Mouse (Mus musculus): Measurements from ENCODE around the gene Sumo2. TPM values are rescaled to one million over a fixed set of nuclear protein-coding genes. Genes with fewer than 3 reads are reported as not detected.
"Not testable (repeated sequence)": the region's sequence is repeated elsewhere in the genome, so short reads cannot be mapped to it uniquely, and the experiment has no call there.

The Sumo2 gene
- total RNA-seq, 2 experiments from 2014 or later = 165 to 185 TPM

DNA sequence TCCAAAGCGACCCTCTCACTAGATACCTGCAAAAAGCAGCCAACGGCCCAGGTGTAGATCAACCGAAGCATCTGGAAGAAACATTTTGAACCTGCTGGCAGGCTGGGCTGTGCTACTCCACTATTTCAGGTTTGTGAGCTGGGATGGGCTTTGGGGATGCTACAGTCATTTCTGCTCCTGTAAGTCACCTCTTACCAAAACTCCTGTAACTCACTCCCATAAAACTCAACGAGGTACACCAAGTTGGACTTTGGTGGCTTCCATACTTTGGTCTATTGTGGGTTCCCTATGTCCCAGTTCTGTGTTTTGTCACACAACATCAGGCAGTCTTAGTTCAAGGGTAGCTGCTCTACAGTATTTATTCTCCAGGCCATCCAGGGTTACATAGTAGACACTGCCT, 15.0 kb downstream of the Sumo2 start:
- no peak for DNase-seq
- intact Hi-C loops (cut with DNase I) = no loop called here

- no peak for DNase-seq
- intact Hi-C loops (cut with DNase I) = no loop called here
Observed at GRCm38 (mm10) chr11:115520218-115520617, 15.9 kb downstream of the Sumo2 start.

DNA sequence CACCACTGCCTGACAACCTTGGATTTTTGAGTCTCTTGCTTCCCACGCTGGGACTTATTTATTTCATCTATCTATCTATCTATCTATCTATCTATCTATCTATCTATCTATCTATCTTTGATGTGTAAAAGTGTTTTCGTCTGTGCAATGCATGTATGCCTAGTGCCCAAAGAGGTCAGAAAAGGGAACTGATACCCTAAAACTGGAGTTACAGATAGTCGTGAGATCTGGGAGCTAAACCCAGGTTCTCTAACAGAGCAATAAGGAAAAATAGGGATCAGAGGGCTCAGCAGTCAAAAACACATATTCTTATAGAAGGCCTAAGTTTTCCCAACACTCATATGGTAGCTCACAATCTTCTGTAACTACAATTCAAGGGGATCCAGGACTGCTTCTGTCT, 16.5 kb downstream of the Sumo2 start:
- intact Hi-C loops (cut with DNase I) = no loop called here

GRCm38 (mm10) chr11:115518693-115519092, 17.4 kb downstream of the Sumo2 start:
- DNase-seq = no peak

More for the DNA sequence above, 16.5 kb downstream of the Sumo2 start:
- no peak for DNase-seq

DNA sequence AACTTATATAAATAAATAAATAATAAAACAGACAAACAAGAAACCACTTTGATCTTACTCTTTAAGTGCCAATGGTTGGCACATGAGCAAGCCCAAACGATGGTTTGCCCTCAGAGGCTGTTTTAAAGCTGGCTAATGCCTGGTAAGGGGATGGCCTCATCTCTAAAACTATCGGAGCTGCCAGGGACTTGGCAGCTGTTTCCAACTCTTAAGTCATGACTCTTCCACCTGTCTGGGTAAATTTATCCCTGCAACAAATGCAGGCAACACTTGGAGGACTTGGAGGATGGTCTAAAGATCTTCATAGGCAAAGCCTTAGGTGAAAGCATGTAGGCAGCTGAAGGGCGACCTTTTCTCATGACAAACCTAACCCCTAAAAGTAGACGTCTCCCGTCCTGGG, 19.1 kb downstream of the Sumo2 start:
- intact Hi-C loops (cut with DNase I) = no loop called here
- DNase-seq = no peak

More at GRCm38 (mm10) chr11:115518693-115519092, 17.4 kb downstream of the Sumo2 start:
- intact Hi-C loops (cut with DNase I) = no loop called here

DNA sequence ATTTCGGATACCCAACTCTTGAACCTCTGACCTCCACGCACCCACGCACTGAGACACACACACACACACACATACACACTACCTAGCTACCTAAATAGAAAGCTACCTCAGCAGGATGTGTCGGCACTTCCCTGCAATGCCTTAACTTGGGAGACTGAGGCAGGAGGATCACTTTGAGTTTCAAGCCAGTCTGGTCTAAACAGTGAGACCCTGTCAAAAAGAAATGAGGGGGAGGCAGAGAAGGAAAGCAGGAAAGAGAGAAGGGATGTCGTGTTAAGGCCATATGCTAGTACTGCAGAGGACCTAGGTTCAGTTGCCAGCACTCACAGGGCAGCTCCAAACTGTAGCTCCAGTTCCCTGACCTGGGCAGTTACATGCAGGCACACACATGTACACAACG, 21.1 kb downstream of the Sumo2 start:
- intact Hi-C loops (cut with DNase I) = loop anchor here (2.0 kb wide), 1 partner anchor 20 kb away; no protein-coding TSS in a partner anchor
- no peak for DNase-seq

DNA sequence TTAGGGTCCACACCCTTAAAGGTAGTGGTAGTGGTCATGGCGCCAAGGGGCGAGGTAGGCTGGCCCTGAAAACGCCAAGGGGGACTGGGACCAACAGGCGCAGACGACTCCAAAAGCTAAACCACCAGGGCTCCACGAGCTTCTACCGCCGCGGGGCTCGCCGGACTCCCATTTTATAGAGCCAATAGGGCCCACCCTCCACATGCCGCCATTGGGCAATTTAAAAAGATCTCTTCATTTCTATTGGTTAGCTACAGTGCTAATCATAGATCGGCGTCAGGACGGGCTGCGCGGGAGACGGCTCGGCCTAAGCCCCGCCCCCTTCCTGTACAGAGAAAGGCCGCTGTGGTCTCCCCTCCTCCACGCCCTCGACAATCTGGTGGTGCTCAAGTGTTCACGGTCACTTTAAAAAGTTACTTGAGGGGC, 21.8 kb downstream of the Sumo2 start, which contains the start of gene Jpt1:
Jpt1 (minus strand) TSS at position 150 of the 426 bp plus-strand sequence.
- DNase-seq = peak; percentile 94 to 98
- intact Hi-C loops (cut with DNase I) = loop anchor here (1.0 to 2.0 kb wide), 2 partner anchors 21 to 23 kb away; partner anchors contain the start of gene Nt5c

- peak; percentile 40 to 49 for DNase-seq
- intact Hi-C loops (cut with DNase I) = loop anchor here (1.0 to 2.0 kb wide), 2 partner anchors 21 to 22 kb away; partner anchors contain the start of gene Nt5c
Observed at GRCm38 (mm10) chr11:115513271-115514237, 22.5 kb downstream of the Sumo2 start.

GRCm38 (mm10) chr11:115512407-115513183, 23.5 kb downstream of the Sumo2 start:
- intact Hi-C loops (cut with DNase I) = no loop called here
- peak; percentile 39 to 53 for DNase-seq

DNA sequence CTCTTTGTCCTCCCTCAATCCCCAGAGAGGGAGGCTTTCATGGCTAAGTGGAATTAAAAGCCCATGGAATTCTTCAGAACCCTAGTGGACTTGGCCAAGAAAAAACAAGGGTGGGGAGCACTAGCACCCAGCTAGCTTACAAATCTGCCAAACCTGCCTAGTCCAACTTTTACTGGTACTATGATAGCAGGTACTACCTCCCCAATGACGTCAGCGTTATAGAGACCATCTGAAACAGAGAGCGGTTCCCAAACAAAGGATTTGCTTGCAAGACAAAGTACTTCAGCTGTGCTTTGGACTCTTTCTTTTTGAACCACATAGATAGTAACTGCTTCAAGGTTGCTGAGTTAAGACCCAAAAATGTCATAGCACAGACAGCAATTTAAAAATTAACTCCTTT, 24.1 kb downstream of the Sumo2 start:
- intact Hi-C loops (cut with DNase I) = no loop called here
- DNase-seq = no peak

- intact Hi-C loops (cut with DNase I) = no loop called here
- no peak for DNase-seq
Observed at GRCm38 (mm10) chr11:115511121-115511520, 25.0 kb downstream of the Sumo2 start.

DNA sequence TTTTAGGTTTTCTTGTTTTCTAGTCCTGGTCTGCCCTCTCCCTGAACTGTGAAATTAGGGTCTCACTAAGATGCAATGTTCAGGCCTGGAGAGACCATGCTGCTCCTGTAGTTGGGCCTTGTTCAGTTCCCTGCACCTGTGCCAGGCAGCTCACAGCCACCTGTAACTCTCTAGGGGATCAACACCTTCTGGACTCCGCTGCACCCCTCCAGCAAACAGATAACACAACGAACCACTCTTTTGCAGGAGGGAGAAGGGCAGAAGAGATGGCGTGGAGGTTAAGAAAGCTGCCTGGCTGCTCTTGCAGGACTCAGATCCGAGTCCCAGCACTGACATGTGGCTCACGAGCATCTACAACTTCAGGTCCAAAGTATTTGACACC, 25.6 kb downstream of the Sumo2 start:
- intact Hi-C loops (cut with DNase I) = loop anchor here (1.0 kb wide), 1 partner anchor 19 kb away; the partner anchor contains the start of gene Nt5c
- DNase-seq = no peak

DNA sequence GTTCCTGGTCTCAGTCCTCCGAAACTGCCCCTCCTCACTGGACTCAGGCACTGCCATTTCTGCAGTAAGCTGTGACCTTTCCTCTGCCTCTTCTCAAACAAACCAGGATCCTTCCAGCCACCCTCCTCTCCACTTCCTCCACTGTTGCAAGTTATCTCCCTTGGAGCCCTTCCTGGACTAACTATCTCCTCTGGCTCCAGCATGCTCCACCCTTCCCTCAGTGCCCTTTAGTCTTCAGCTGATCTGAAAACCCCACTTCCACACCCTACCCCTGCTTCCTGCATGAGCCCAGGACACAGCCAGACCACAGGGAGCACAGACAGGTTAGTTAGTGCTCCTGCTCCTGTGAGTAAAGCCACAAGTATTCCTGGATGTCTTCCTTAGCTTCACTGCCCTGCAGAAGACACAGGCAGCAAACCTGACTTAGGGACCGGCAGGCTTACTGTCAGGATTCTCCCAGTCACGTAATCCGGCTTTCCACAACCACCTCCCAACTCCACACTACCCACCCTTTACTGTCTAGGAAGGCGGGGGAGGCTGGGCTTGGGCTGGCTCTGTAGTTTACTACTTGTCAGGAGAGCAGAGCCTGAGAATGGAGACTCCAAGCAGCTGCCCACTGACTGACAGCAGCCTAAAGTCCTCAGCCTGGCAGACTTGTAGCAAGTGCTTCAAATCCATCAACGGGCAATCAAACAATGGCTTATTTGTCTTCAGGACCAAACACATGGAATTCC, 26.1 kb downstream of the Sumo2 start:
- intact Hi-C loops (cut with DNase I) = loop anchor here (1.0 kb wide), 1 partner anchor 19 kb away; the partner anchor contains the start of gene Nt5c
- peak in 1 of 2 experiments; percentile 26 for DNase-seq

DNA sequence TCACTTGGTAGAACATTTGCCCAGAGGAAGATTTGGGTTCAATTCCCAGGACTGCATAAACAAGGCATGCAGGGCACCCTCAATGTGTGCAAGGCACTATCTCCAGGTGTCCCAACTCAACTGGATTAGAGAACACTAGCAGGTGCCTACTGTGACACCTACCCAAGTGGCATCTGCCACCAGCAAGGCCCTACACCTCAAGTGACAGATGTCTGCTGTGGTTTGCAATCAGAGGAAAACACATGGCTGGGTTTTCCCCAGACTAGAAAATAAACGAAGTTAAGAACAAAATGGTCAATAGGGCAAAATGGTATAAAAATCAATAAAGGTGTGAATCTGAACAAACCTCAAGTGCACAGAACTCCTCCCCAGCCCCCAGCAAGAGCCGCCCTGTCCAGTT, 28.0 kb downstream of the Sumo2 start:
- DNase-seq = no peak
- intact Hi-C loops (cut with DNase I) = no loop called here

- no peak for DNase-seq
- intact Hi-C loops (cut with DNase I) = no loop called here
Observed at GRCm38 (mm10) chr11:115506586-115506985, 29.5 kb downstream of the Sumo2 start.

DNA sequence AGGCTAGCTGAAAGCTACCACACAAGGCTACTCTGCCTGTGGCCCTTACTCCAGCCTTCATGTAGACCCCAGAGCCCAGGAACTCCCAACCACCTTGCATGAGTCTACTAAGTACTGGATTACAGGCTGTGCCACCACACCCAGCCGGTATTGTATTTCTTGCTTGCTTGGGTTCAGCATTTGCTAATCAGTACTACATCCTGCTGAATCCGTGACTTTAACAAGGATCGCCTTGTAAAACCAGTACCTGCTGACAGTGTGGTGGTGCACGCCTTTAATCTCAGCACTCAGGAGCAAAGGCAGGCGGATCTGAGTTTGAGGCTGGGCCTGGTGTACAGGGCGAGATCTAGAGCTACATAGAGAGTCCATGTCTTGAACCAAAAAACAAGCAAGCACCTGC, 33.4 kb downstream of the Sumo2 start:
- intact Hi-C loops (cut with DNase I) = no loop called here
- DNase-seq = no peak

DNA sequence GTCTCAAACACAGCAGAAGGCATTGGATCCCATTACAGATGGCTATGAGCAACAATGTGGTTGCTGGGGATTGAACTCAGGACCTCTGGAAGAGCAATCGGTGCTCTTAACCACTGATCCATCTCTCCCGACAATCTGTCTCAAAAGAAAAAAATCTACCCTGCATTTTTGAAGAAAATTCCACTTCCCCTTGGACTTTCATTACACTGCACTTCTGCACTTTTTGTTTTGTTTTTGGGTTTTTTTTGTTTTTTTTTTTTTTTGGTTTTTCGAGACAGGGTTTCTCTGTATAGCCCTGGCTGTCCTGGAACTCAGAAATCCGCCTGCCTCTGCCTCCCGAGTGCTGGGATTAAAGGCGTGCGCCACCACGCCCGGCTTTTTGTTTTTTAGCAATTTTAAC, 39.5 kb downstream of the Sumo2 start:
- DNase-seq; intact Hi-C loops (cut with DNase I): not testable (repeated sequence)

- intact Hi-C loops (cut with DNase I) = loop anchor here (5.0 kb wide), 1 partner anchor 70 kb away; the partner anchor contains the start of gene Nup85
- DNase-seq = no peak
Observed at GRCm38 (mm10) chr11:115492387-115492786, 43.7 kb downstream of the Sumo2 start.

DNA sequence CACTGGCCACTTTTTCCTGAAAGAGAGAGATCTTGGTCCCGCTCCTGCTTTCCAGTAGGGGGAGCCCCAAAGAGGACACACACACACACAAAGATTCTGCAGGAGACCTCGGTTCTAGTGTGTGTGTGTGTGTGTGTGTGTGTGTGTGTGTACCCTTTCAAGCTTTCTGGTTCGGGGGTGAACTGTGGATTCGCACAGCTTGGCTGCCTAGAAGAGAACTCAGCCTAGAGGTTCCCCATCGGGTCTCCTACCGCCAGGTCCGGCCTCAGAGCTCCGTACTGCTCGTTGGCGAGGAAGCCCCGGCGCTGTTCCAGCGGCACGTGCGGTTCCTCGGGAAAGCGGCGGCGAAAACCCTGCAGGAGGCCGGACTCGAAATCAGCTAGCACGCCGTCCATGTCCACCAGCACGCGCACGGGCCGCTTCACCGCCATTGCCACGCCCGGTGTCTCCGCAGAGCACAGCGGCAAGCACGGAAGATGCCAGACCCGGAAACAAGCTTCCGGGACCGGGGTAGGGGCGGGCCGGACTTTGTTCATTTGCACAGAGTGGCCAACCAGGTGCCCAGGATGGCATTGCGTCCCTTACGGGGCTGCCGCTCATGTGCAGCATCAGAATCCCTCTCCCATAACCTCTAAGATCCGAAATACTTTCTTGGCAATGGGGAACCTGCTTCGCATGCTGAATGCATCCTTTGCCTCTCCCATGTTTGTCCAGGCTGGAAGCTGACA, 44.6 kb downstream of the Sumo2 start, which contains the start of gene Nt5c:
Nt5c (minus strand) TSS at position 507 of the 728 bp plus-strand sequence.
- DNase-seq = peak; percentile 76 to 84
- intact Hi-C loops (cut with DNase I) = loop anchor here (1.0 to 5.0 kb wide), 4 partner anchors 19 to 71 kb away; partner anchors contain the start of genes Jpt1 and Nup85

All from heart, postnatal 36 days (tissue).